Mouse (Mus musculus) spleen, adult 2 months (tissue): ENCODE data around the gene Adcy7.

Experiments
- CTCF ChIP-seq: fragments of 200-500 bp; IDR thresholded peaks from 2 replicates; pipeline ENCODE4 v1.5.1; 2011; ENCODE audit warnings: mild to moderate bottlenecking, inconsistent platforms; ENCODE audit not compliant: insufficient read depth, insufficient read length, insufficient replicate concordance; ENCODE audit errors: extremely low read depth
- POLR2A ChIP-seq: fragments of 200-500 bp; IDR thresholded peaks from 2 replicates; pipeline ENCODE4 v1.6.1; 2011; ENCODE audit warnings: low read depth, low read length, inconsistent platforms

GRCm38 (mm10) chr8:88252791-88253190, 19.4 kb upstream of the Adcy7 start:
- TF ChIP-seq CTCF (no peak), POLR2A (no peak)
